Mouse (Mus musculus): ENCODE results near the gene Cavin4. TPM values are rescaled to one million over a fixed set of nuclear protein-coding genes. Genes with fewer than 3 reads are reported as not detected.

The Cavin4 gene
- total RNA-seq, 2 experiments from 2014 or later = 1.4 to 1.5 TPM

Other genes starting within 250 kb of the Cavin4 start
- 10 to 100 TPM; 23.7 to 29.2 TPM for gene Tex10, start 190.1 kb upstream of the Cavin4 start, total RNA-seq (2021)
- 10 to 100 TPM; 18.1 to 19.7 TPM for gene Msantd3, start 123.6 kb upstream of the Cavin4 start, total RNA-seq (2021)
- 100 to 1,000 TPM; 117 TPM for gene Tmeff1, start 78.3 kb upstream of the Cavin4 start, total RNA-seq (2021)